Mouse (Mus musculus) adipose tissue, adult 10 weeks (tissue): ENCODE results near the gene Wdr6. TPM values are rescaled to one million over a fixed set of nuclear protein-coding genes. Genes with fewer than 3 reads are reported as not detected.

Experiments used
- polyA plus RNA-seq: library from polyadenylated mRNA; stranded (reverse); fragments of 350-450 nt; fragmentation: Illumina TruSeq; extraction: RNeasy Lipid Tissue Mini Kit (QIAGEN cat#74804); gene quantifications from one replicate; pipeline ENCODE4 v1.2.3, GENCODE M21; 2014; ENCODE audit warnings: low read depth, low replicate concordance

Gene Wdr6
- 39.9 TPM for polyA plus RNA-seq

DNA sequence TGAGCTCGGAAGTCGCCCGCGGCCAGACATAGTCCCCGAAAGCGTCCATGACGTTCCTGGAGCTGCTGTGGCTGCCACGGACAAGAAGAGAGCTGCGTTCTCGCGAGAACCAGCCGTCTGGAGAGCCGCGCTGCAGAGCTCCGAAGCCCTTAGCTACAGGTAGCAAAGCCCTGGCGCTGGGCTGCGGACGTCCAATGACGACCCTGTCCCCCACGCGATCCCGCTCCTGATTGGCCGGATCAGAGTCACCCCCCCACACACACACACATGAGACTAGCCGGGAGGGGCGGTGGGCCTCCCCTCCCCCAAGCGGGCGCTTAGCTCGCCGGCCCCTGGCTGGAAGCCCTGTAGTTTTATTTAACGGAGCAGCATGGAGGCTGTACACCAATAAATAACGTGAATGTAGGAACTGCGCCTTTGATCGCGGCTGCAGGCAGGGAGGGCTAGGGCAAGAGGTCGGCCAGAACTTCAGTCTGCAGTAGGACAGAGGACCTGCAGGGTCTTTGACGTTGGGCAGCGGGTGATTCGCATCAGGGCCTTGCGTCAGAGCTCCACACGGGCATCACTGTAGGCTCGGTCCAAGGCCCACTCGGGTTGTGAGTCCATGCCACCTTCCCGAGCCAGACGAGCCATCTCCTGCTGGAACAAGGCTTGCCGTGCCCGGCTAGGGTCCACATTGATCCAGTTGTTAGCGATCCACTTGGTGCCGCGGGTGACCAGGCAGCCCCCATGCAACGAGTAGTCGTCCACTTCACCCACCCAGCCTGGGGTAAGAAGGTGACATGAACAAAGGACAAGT is at the start of gene Wdr6:
Wdr6 (minus strand) TSS at position 195 of the 799 bp plus-strand sequence.

GRCm38 (mm10) chr9:108596998-108597764 is 18.6 kb upstream of the Wdr6 start, which contains the start of gene P4htm:
Gene P4htm (minus strand): TSS chr9:108597667.

DNA sequence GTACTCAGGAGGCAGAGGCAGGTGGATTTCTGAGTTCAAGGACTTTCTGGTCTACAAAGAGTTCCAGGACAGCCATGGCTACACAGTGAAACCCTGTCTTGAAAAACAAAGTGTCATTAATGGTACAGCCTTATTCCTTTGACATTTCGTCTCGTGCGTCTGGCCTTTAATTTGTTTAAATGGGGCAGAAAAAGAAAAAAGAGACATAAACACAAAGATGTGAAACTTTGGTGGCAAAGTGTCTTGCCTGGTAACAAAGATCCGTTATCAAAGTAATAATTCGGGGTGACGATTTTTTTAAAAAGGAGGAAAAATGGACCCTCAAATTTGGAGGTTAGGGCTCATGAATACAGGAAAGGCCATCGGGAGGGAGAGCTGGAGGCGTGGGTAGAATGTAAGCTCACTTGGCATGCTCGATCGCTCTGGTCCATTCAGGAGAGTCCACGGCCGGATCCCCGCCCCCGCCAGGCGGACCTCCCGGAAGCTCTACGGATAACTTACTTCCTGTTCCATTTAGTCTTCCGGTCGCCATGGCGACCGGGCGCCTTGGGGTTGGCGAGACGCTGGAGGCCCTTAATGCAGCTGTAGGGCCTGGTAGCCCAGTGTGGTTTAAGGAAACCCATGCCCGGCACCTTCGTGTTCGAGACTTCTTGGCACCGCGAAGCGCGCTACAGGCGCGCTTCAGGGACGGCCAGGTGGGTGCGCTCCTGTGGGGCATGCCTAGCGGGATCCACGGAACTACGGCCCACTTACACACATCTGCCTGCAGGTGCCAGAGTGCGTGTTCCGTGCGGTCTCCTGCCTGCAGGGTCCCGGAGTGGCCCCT is 8.9 kb downstream of the Wdr6 start, which contains the start of gene Dalrd3:
Dalrd3 (plus strand) TSS at position 506 of the 826 bp plus-strand sequence.

GRCm38 (mm10) chr9:108566815-108567776 is 11.4 kb downstream of the Wdr6 start, which contains the start of gene Ndufaf3:
Gene Ndufaf3 (minus strand): TSS chr9:108567434.

GRCm38 (mm10) chr9:108560227-108560841 is 18.2 kb downstream of the Wdr6 start, which contains the start of gene Impdh2:
Gene Impdh2 (plus strand): TSS chr9:108560286.

Other genes starting within 250 kb of the Wdr6 start
- 621 TPM for gene Gpx1, start 239.8 kb downstream of the Wdr6 start, polyA plus RNA-seq
- 60.8 TPM for gene Usp4, start 230.9 kb downstream of the Wdr6 start, polyA plus RNA-seq
- gene 1700102P08Rik, start 185.9 kb downstream of the Wdr6 start, polyA plus RNA-seq = 2.5 TPM
- 0.40 TPM for gene Ccdc36, start 150.3 kb downstream of the Wdr6 start, polyA plus RNA-seq
- gene BC048562, start 142.3 kb downstream of the Wdr6 start, polyA plus RNA-seq = 1.6 TPM
- 20.1 TPM for gene Ccdc71, start 118.2 kb downstream of the Wdr6 start, polyA plus RNA-seq
- 61.8 TPM for gene Klhdc8b, start 117.2 kb downstream of the Wdr6 start, polyA plus RNA-seq
- gene Lamb2, start 99.0 kb downstream of the Wdr6 start, polyA plus RNA-seq = 122 TPM
- 99.3 TPM for gene Usp19, start 88.1 kb downstream of the Wdr6 start, polyA plus RNA-seq
- 126 TPM for gene Qars, start 71.0 kb downstream of the Wdr6 start, polyA plus RNA-seq
- 68.9 TPM for gene Qrich1, start 61.9 kb downstream of the Wdr6 start, polyA plus RNA-seq
- 69.1 TPM for gene Impdh2, start 18.5 kb downstream of the Wdr6 start, polyA plus RNA-seq
- 29.0 TPM for gene Ndufaf3, start 11.3 kb downstream of the Wdr6 start, polyA plus RNA-seq
- 95.8 TPM for gene Dalrd3, start 8.9 kb downstream of the Wdr6 start, polyA plus RNA-seq
- 7.0 TPM for gene P4htm, start 18.9 kb upstream of the Wdr6 start, polyA plus RNA-seq
- 41.7 TPM for gene Arih2, start 70.6 kb upstream of the Wdr6 start, polyA plus RNA-seq
- 38.7 TPM for gene Slc25a20, start 83.3 kb upstream of the Wdr6 start, polyA plus RNA-seq
- gene Prkar2a, start 110.6 kb upstream of the Wdr6 start, polyA plus RNA-seq = 35.5 TPM
- 197 TPM for gene Ip6k2, start 205.1 kb upstream of the Wdr6 start, polyA plus RNA-seq
- 22.0 TPM for gene Nckipsd, start 229.6 kb upstream of the Wdr6 start, polyA plus RNA-seq
- 0.14 TPM for gene Celsr3, start 247.6 kb upstream of the Wdr6 start, polyA plus RNA-seq